Mouse (Mus musculus) neural tube, embryonic 12.5 days (tissue): ENCODE measurements around the gene 1700049E17Rik2. TPM values are rescaled to one million over a fixed set of nuclear protein-coding genes. Genes with fewer than 3 reads are reported as not detected.
"Not testable (repeated sequence)": the region's sequence is repeated elsewhere in the genome, so short reads cannot be mapped to it uniquely, and the experiment has no call there.

Source experiments
- ATAC-seq: fragments of 200-750 bp; cut with Nextera tagmentation; 2 replicates; pipeline ENCODE4 v1.8.0; 2017; ENCODE audit warnings: low read depth, mild to moderate bottlenecking, moderate TSS enrichment, moderate library complexity; ENCODE audit not compliant: low FRiP score
- H3K27ac ChIP-seq: fragments of 300-500 bp; sonication (generic); 2 replicates; pipeline ENCODE4 v1.5.1; 2016
- H3K27me3 ChIP-seq: fragments of 300-500 bp; sonication (generic); replicated peaks from 2 replicates; pipeline ENCODE4 v1.6.1; 2016; ENCODE audit warnings: mild to moderate bottlenecking
- H3K36me3 ChIP-seq: fragments of 300-500 bp; sonication (generic); 2 replicates; pipeline ENCODE4 v1.6.1; 2016; ENCODE audit warnings: mild to moderate bottlenecking
- H3K4me1 ChIP-seq: fragments of 300-500 bp; sonication (generic); 2 replicates; pipeline ENCODE4 v1.6.1; 2016
- H3K4me2 ChIP-seq: fragments of 300-500 bp; sonication (generic); replicated peaks from 2 replicates; pipeline ENCODE4 v1.6.1; 2016; ENCODE audit warnings: mild to moderate bottlenecking
- H3K4me3 ChIP-seq: fragments of 300-500 bp; sonication (generic); 2 replicates; pipeline ENCODE4 v1.5.1; 2016
- H3K9ac ChIP-seq: fragments of 300-500 bp; sonication (generic); 2 replicates; pipeline ENCODE4 v1.6.1; 2016; ENCODE audit warnings: mild to moderate bottlenecking
- H3K9me3 ChIP-seq: fragments of 300-500 bp; sonication (generic); 2 replicates; pipeline ENCODE4 v1.6.1; 2016; ENCODE audit warnings: mild to moderate bottlenecking
- WGBS: fragments of 180-500 bp; shearing (Covaris S2); methylation state at CpG from one replicate; pipeline ENCODE4 v1.1.7; 2016; 5-methylcytosine and 5-hydroxymethylcytosine counted together
- polyA plus RNA-seq: library from polyadenylated mRNA; unstranded; fragments of >200 nt; fragmentation: Nextera tagmentation; extraction: Ambion mirVana; gene quantifications from 2 replicates; pipeline ENCODE4 v1.2.1, GENCODE M21; 2016

1700049E17Rik2 gene
- polyA plus RNA-seq, result not detected in 2 replicates

DNA sequence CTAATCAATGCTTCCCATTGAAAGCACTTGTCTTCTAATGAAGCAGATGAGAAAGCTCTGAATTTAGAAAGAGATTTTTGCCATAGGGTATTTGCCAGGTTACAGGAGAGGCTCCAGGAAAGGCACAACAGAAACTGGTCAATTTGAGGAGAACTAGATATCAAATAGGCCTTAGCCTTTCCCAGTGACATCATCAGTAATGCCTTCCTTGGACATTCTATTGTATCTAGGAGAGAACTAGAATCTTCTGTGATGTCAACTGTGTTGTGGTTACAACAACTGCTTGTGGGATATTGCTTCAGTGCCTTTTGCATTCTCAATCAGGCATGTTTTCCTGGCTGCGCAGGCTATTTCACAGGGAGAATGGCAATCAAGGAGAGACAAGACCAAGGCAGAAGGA, at the start of gene 1700049E17Rik2:
TSS of gene 1700049E17Rik2 (plus strand) at position 301 of the 400 bp plus-strand sequence.
- not testable (repeated sequence) for H3K9me3 ChIP-seq, H3K4me2 ChIP-seq, H3K36me3 ChIP-seq, H3K27me3 ChIP-seq, H3K4me3 ChIP-seq, H3K27ac ChIP-seq, H3K9ac ChIP-seq, ATAC-seq, H3K4me1 ChIP-seq
- no CpG with 5 or more reads among the region's 1 CpGs for WGBS

GRCm38 (mm10) chr14:41524695-41525094, 48.3 kb upstream of the 1700049E17Rik2 start:
- 85% methylated on average over 1 of the region's 1 CpGs for WGBS
- not testable (repeated sequence) for H3K9ac ChIP-seq, H3K27me3 ChIP-seq, H3K4me3 ChIP-seq, H3K4me1 ChIP-seq, H3K27ac ChIP-seq, H3K36me3 ChIP-seq, H3K4me2 ChIP-seq, ATAC-seq, H3K9me3 ChIP-seq

- H3K27ac ChIP-seq, H3K4me1 ChIP-seq, H3K4me2 ChIP-seq, H3K9ac ChIP-seq, H3K36me3 ChIP-seq, ATAC-seq, H3K27me3 ChIP-seq, H3K9me3 ChIP-seq, H3K4me3 ChIP-seq: not testable (repeated sequence)
- WGBS, result no CpG with 5 or more reads among the region's 2 CpGs
Observed at GRCm38 (mm10) chr14:41555483-41555882, 17.5 kb upstream of the 1700049E17Rik2 start, which contains the start of gene Gm7970. Gene Gm7970 (minus strand): TSS chr14:41555583.

GRCm38 (mm10) chr14:41586346-41586745, 13.3 kb downstream of the 1700049E17Rik2 start:
- WGBS, result 74% methylated on average over 1 of the region's 1 CpGs
- not testable (repeated sequence) for ATAC-seq, H3K27me3 ChIP-seq, H3K4me2 ChIP-seq, H3K9me3 ChIP-seq, H3K27ac ChIP-seq, H3K36me3 ChIP-seq, H3K4me1 ChIP-seq, H3K4me3 ChIP-seq, H3K9ac ChIP-seq

DNA sequence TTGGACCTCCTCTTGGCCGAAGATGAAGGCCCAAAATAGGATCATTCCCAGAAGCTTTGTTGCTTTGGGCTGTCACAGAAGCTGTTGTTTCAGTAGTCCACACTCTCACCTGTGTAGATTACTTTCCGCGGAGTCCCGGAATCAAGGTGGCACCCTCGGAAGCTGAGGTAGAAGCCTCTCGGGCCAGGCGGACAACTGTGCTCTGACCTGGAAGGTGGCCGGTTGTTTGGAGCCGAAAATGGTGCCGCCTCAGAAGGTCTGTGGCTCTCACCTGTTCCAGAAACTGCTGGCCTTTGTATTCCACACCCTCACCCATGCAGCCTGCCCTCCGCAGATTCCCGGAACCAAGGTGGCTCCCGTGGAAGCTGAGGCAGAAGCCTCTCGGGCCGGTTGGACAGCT, 27.9 kb downstream of the 1700049E17Rik2 start:
- not testable (repeated sequence) for H3K36me3 ChIP-seq

GRCm38 (mm10) chr14:41610690-41611089, 37.7 kb downstream of the 1700049E17Rik2 start:
- H3K27me3 ChIP-seq, H3K4me2 ChIP-seq, H3K4me3 ChIP-seq, ATAC-seq, H3K36me3 ChIP-seq, H3K9me3 ChIP-seq, H3K27ac ChIP-seq, H3K4me1 ChIP-seq, H3K9ac ChIP-seq: not testable (repeated sequence)
- WGBS, result 82% methylated on average over 1 of the region's 1 CpGs

More for the DNA sequence above, 27.9 kb downstream of the 1700049E17Rik2 start:
- H3K9ac ChIP-seq, H3K27me3 ChIP-seq, ATAC-seq, H3K4me1 ChIP-seq, H3K4me3 ChIP-seq, H3K4me2 ChIP-seq, H3K9me3 ChIP-seq, H3K27ac ChIP-seq: not testable (repeated sequence)
- 93% methylated on average over 15 of the region's 15 CpGs for WGBS

DNA sequence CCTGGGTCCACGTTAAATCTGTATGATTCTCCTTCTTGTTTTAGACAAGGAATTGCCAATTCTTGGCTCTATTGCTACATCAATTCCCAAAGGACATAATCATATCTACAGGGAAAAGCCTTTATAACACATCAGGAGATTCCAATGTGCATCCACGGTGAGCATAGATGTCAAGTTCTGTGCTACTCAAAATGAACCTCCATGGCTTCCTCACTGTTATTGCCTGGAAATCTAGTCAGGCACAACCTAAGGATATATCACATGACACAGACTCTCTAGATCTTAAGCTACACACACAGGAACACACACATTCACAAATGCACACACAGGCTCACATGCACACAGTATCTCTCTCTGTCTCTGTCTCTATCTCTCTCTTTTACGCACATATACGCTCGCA, 49.5 kb downstream of the 1700049E17Rik2 start:
- H3K9ac ChIP-seq, H3K4me2 ChIP-seq, H3K4me1 ChIP-seq, H3K4me3 ChIP-seq, ATAC-seq, H3K27ac ChIP-seq, H3K27me3 ChIP-seq, H3K36me3 ChIP-seq, H3K9me3 ChIP-seq: not testable (repeated sequence)
- WGBS, result 88% methylated on average over 5 of the region's 5 CpGs

DNA sequence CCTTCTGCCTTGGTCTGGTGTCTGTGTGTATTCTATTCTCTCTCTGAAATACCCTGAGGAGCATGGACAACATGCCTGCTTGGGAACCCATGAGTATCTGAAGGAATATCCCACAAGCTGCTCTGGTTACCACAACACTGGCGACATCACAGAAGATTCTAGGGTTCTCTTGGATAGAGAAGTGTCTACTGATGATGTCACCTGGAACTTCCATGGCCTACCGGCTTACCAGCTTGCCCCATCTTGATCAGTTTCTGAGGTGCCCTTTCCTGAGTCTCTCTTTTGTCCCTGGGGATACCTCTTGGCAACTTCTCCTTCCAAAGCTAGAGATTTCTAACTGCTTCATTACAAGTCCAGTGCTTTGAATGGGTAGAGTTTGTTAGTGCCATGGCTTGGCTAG, 51.5 kb downstream of the 1700049E17Rik2 start, which contains the start of gene Gm3072:
TSS of gene Gm3072 (minus strand) at position 101 of the 400 bp plus-strand sequence.
- ATAC-seq, H3K4me3 ChIP-seq, H3K27ac ChIP-seq, H3K27me3 ChIP-seq, H3K36me3 ChIP-seq, H3K9me3 ChIP-seq, H3K4me2 ChIP-seq, H3K9ac ChIP-seq, H3K4me1 ChIP-seq: not testable (repeated sequence)
- WGBS, result 70% methylated on average over 1 of the region's 2 CpGs

DNA sequence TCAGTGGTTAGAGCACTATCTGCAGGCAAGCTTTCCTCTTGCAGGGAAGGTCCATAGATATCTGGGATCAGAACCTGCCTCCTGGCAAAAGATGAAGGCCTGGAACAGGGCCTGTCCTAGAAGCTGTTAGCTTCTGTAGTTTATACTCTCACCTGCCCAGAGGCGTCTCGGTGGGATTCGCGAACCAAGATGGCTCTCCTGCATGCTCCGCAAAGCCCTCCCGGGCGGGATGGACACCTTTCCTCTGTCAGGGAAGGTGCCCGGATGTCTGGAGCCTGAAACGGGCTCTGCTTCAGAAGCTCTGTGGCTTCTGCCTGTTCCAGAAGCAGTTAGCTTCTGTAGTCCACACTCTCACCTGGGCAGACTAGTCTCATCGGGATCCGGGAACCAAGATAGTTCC, 57.1 kb downstream of the 1700049E17Rik2 start:
- ATAC-seq, H3K9me3 ChIP-seq, H3K4me3 ChIP-seq, H3K4me2 ChIP-seq, H3K27ac ChIP-seq, H3K27me3 ChIP-seq, H3K4me1 ChIP-seq, H3K36me3 ChIP-seq, H3K9ac ChIP-seq: not testable (repeated sequence)
- WGBS, result 99% methylated on average over 10 of the region's 11 CpGs

Other genes with a start within 250 kb of the 1700049E17Rik2 start
- gene Gm5798, start 224.6 kb upstream of the 1700049E17Rik2 start, polyA plus RNA-seq, result not detected in 2 replicates
- gene Gm7945, start 186.8 kb upstream of the 1700049E17Rik2 start, polyA plus RNA-seq, result not detected in 2 replicates
- not detected in 2 replicates for gene Gm6482, start 164.9 kb upstream of the 1700049E17Rik2 start, polyA plus RNA-seq
- not detected in 2 replicates for gene Gm7954, start 119.7 kb upstream of the 1700049E17Rik2 start, polyA plus RNA-seq
- not detected in 2 replicates for gene Gm3486, start 83.7 kb upstream of the 1700049E17Rik2 start, polyA plus RNA-seq
- not detected in 2 replicates for gene Gm7970, start 17.6 kb upstream of the 1700049E17Rik2 start, polyA plus RNA-seq
- gene Gm3072, start 51.4 kb downstream of the 1700049E17Rik2 start, polyA plus RNA-seq, result not detected in 2 replicates
- not detected in 2 replicates for gene Gm3676, start 73.3 kb downstream of the 1700049E17Rik2 start, polyA plus RNA-seq
- gene Gm8068, start 128.7 kb downstream of the 1700049E17Rik2 start, polyA plus RNA-seq, result not detected in 2 replicates
- gene Gm7929, start 177.4 kb downstream of the 1700049E17Rik2 start, polyA plus RNA-seq, result not detected in 2 replicates
- not detected in 2 replicates for gene Gm47189, start 199.2 kb downstream of the 1700049E17Rik2 start, polyA plus RNA-seq